Mouse (Mus musculus) erythroblast, adult 5-6 weeks (primary cell): ENCODE data around the gene Zswim8. TPM values are rescaled to one million over a fixed set of nuclear protein-coding genes. Genes with fewer than 3 reads are reported as not detected.

Experiments used
- ATAC-seq: replicated peaks from 2 replicates; pipeline ENCODE4 v1.8.0; 2016; ENCODE audit warnings: moderate number of reproducible peaks, mild to moderate bottlenecking, moderate TSS enrichment, inconsistent platforms; ENCODE audit not compliant: poor library complexity, low FRiP score, severe bottlenecking
- total RNA-seq, 2 experiments: library from RNA; stranded (forward) in 1 of 2; stranded (reverse) in 1 of 2; fragments of 150-400 nt in 1 of 2; fragments of 200-764, 138-1000 nt in 1 of 2; gene quantifications; 2 replicates each; pipeline versions ENCODE4 v1.2.3 to v1.2.4; 2015 to 2017; ENCODE audit warnings: low replicate concordance in 2 of 2

Zswim8 gene
- total RNA-seq, 2 experiments from 2014 or later, result 10.1 to 32.3 TPM

GRCm38 (mm10) chr14:20764942-20765341, 57.6 kb downstream of the Zswim8 start:
- ATAC-seq, result no peak

- ATAC-seq, result peak; percentile 84
Observed at GRCm38 (mm10) chr14:20765642-20766258, 58.4 kb downstream of the Zswim8 start.

- ATAC-seq, result no peak
Observed at GRCm38 (mm10) chr14:20767936-20768335, 60.6 kb downstream of the Zswim8 start.

GRCm38 (mm10) chr14:20768581-20768980, 61.2 kb downstream of the Zswim8 start:
- ATAC-seq, result no peak

GRCm38 (mm10) chr14:20771941-20772340, 64.6 kb downstream of the Zswim8 start:
- ATAC-seq, result no peak

GRCm38 (mm10) chr14:20772808-20773207, 65.5 kb downstream of the Zswim8 start:
- no peak for ATAC-seq

Other genes starting within 250 kb of the Zswim8 start
- 107 and 122 TPM in 2 replicates for gene Anxa7, start 227.4 kb upstream of the Zswim8 start, total RNA-seq (2015; ENCODE audit: low replicate concordance)
- gene Anxa7, start 227.4 kb upstream of the Zswim8 start, total RNA-seq (2017; ENCODE audit: low replicate concordance), result 114 and 164 TPM in 2 replicates
- 4.6 and 21.7 TPM in 2 replicates for gene Mss51, start 210.7 kb upstream of the Zswim8 start, total RNA-seq (2015; ENCODE audit: low replicate concordance)
- 8.5 and 13.2 TPM in 2 replicates for gene Mss51, start 210.7 kb upstream of the Zswim8 start, total RNA-seq (2017; ENCODE audit: low replicate concordance)
- gene Ppp3cb, start 161.0 kb upstream of the Zswim8 start, total RNA-seq (2015; ENCODE audit: low replicate concordance), result 114 and 134 TPM in 2 replicates
- gene Ppp3cb, start 161.0 kb upstream of the Zswim8 start, total RNA-seq (2017; ENCODE audit: low replicate concordance), result 72.4 and 84.6 TPM in 2 replicates
- 0.58 and 1.7 TPM in 2 replicates for gene Usp54, start 66.5 kb upstream of the Zswim8 start, total RNA-seq (2015; ENCODE audit: low replicate concordance)
- 2.0 and 3.2 TPM in 2 replicates for gene Usp54, start 66.5 kb upstream of the Zswim8 start, total RNA-seq (2017; ENCODE audit: low replicate concordance)
- gene Myoz1, start 51.0 kb upstream of the Zswim8 start, total RNA-seq (2015; ENCODE audit: low replicate concordance), result not detected in 2 replicates
- not detected in 2 replicates for gene Myoz1, start 51.0 kb upstream of the Zswim8 start, total RNA-seq (2017; ENCODE audit: low replicate concordance)
- gene Synpo2l, start 39.2 kb upstream of the Zswim8 start, total RNA-seq (2015; ENCODE audit: low replicate concordance), result not detected in 2 replicates
- not detected in 2 replicates for gene Synpo2l, start 39.2 kb upstream of the Zswim8 start, total RNA-seq (2017; ENCODE audit: low replicate concordance)
- 20.8 and 32.6 TPM in 2 replicates for gene Sec24c, start 33.2 kb upstream of the Zswim8 start, total RNA-seq (2015; ENCODE audit: low replicate concordance)
- 60.1 and 67.7 TPM in 2 replicates for gene Sec24c, start 33.2 kb upstream of the Zswim8 start, total RNA-seq (2017; ENCODE audit: low replicate concordance)
- 2.5 and 9.2 TPM in 2 replicates for gene Fut11, start 12.6 kb upstream of the Zswim8 start, total RNA-seq (2015; ENCODE audit: low replicate concordance)
- gene Fut11, start 12.6 kb upstream of the Zswim8 start, total RNA-seq (2017; ENCODE audit: low replicate concordance), result 1.5 and 1.7 TPM in 2 replicates
- gene Chchd1, start 4.5 kb upstream of the Zswim8 start, total RNA-seq (2015; ENCODE audit: low replicate concordance), result 9.6 and 27.1 TPM in 2 replicates
- gene Chchd1, start 4.5 kb upstream of the Zswim8 start, total RNA-seq (2017; ENCODE audit: low replicate concordance), result 22.5 and 44.7 TPM in 2 replicates
- 69.8 and 80.1 TPM in 2 replicates for gene Ndst2, start 27.0 kb downstream of the Zswim8 start, total RNA-seq (2015; ENCODE audit: low replicate concordance)
- gene Ndst2, start 27.0 kb downstream of the Zswim8 start, total RNA-seq (2017; ENCODE audit: low replicate concordance), result 25.0 and 32.7 TPM in 2 replicates
- 4.0 and 9.8 TPM in 2 replicates for gene Camk2g, start 86.5 kb downstream of the Zswim8 start, total RNA-seq (2015; ENCODE audit: low replicate concordance)
- 12.7 and 14.6 TPM in 2 replicates for gene Camk2g, start 86.5 kb downstream of the Zswim8 start, total RNA-seq (2017; ENCODE audit: low replicate concordance)
- gene Plau, start 129.1 kb downstream of the Zswim8 start, total RNA-seq (2015; ENCODE audit: low replicate concordance), result 0.38 and 0.84 TPM in 2 replicates
- 2.8 and 9.6 TPM in 2 replicates for gene Plau, start 129.1 kb downstream of the Zswim8 start, total RNA-seq (2017; ENCODE audit: low replicate concordance)
- gene Vcl, start 221.8 kb downstream of the Zswim8 start, total RNA-seq (2015; ENCODE audit: low replicate concordance), result 42.1 and 45.6 TPM in 2 replicates
- gene Vcl, start 221.8 kb downstream of the Zswim8 start, total RNA-seq (2017; ENCODE audit: low replicate concordance), result 28.2 and 34.6 TPM in 2 replicates